Mouse (Mus musculus) kidney, adult 2 months (tissue): ENCODE data around the gene Vac14.

ENCODE experiments used
- CTCF ChIP-seq: fragments of 200-500 bp; conservative IDR thresholded peaks from 2 replicates; pipeline ENCODE4 v1.5.1; 2011; ENCODE audit warnings: low read depth, mild to moderate bottlenecking, control low read depth, low read length, moderate library complexity, mixed read lengths; ENCODE audit not compliant: insufficient read depth, insufficient read length
- POLR2A ChIP-seq: fragments of 200-500 bp; IDR thresholded peaks from one replicate; pipeline ENCODE4 v1.6.1; 2011; ENCODE audit warnings: low read depth, low read length, control low read depth

DNA sequence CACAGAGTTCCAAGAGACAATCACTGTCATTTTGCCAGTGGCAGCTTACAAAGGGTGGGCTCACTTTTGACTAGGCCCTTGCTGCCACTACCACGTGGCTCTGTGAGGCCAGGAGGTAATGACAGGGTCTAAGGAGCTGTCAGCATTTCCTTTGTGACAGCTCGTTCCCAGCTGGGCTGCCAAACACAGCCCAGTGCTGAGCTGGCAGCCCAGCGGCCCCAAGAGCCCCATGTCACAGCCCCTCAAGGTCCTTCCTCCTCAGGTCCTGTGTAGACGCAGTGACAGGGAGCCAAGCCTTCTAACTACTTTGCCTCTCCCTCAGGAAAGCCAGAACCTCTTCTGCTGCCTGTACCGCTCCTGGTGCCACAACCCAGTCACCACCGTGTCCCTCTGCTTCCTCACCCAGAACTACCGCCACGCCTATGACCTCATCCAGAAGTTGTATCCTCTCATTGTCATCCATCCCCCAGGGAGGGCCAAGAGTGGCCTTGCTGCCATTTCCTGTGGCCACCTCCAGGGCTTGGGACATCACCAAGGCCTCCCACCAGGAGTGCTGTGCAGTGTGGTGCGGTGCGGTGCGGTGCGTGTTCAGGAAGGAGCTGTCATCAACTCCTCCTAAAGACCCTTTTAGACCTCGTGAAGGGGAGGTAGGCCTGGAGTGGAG lies 93.0 kb downstream of the Vac14 start:
- no peak for TF ChIP-seq POLR2A
- TF ChIP-seq CTCF: no peak
